Mouse (Mus musculus) limb, embryonic 13.5 days (tissue): ENCODE measurements around the gene Myo1e. TPM values are rescaled to one million over a fixed set of nuclear protein-coding genes. Genes with fewer than 3 reads are reported as not detected.

ENCODE experiments used
- ATAC-seq: fragments of 200-750 bp; cut with Nextera tagmentation; 2 replicates; pipeline ENCODE4 v1.8.0; 2017; ENCODE audit warnings: low read depth, moderate number of reproducible peaks, moderate TSS enrichment; ENCODE audit not compliant: low FRiP score
- H3K27ac ChIP-seq: fragments of 300-500 bp; sonication (generic); 2 replicates; pipeline ENCODE4 v1.5.1; 2015; ENCODE audit warnings: inconsistent platforms, mild to moderate bottlenecking, moderate library complexity
- H3K27me3 ChIP-seq: fragments of 300-500 bp; sonication (generic); 2 replicates; pipeline ENCODE4 v1.6.1; 2015; ENCODE audit warnings: mild to moderate bottlenecking, inconsistent platforms
- H3K36me3 ChIP-seq: fragments of 300-500 bp; sonication (generic); 2 replicates; pipeline ENCODE4 v1.6.1; 2015; ENCODE audit warnings: inconsistent platforms, mild to moderate bottlenecking, moderate library complexity
- H3K4me1 ChIP-seq: fragments of 300-500 bp; sonication (generic); 2 replicates; pipeline ENCODE4 v1.6.1; 2015; ENCODE audit warnings: inconsistent platforms
- H3K4me2 ChIP-seq: fragments of 300-500 bp; sonication (generic); replicated peaks from 2 replicates; pipeline ENCODE4 v1.6.1; 2015; ENCODE audit warnings: inconsistent platforms, mild to moderate bottlenecking, moderate library complexity
- H3K4me3 ChIP-seq: fragments of 300-500 bp; sonication (generic); 2 replicates; pipeline ENCODE4 v1.5.1; 2015; ENCODE audit warnings: moderate library complexity, mild to moderate bottlenecking, inconsistent platforms
- H3K9ac ChIP-seq: fragments of 300-500 bp; sonication (generic); 2 replicates; pipeline ENCODE4 v1.6.1; 2015; ENCODE audit warnings: mild to moderate bottlenecking, inconsistent platforms
- H3K9me3 ChIP-seq: fragments of 300-500 bp; sonication (generic); 2 replicates; pipeline ENCODE4 v1.6.1; 2016; ENCODE audit warnings: inconsistent platforms
- WGBS: fragments of 180-500 bp; shearing (Covaris S2); methylation state at CpG from one replicate; pipeline ENCODE4 v1.1.7; 2015; 5-methylcytosine and 5-hydroxymethylcytosine counted together
- polyA plus RNA-seq: library from polyadenylated mRNA; unstranded; fragments of >200 nt; fragmentation: Nextera tagmentation; extraction: Ambion mirVana; gene quantifications from 2 replicates; pipeline ENCODE4 v1.2.1, GENCODE M21; 2015

Myo1e gene
- polyA plus RNA-seq, 1 experiment from 2014 or later, result 23.7 TPM

GRCm38 (mm10) chr9:70314019-70314418, 106.9 kb downstream of the Myo1e start:
- peaks cover 7% of the 10 kb centered on the region for H3K36me3 ChIP-seq
- H3K4me3 ChIP-seq, result no peak overlapping the region

DNA sequence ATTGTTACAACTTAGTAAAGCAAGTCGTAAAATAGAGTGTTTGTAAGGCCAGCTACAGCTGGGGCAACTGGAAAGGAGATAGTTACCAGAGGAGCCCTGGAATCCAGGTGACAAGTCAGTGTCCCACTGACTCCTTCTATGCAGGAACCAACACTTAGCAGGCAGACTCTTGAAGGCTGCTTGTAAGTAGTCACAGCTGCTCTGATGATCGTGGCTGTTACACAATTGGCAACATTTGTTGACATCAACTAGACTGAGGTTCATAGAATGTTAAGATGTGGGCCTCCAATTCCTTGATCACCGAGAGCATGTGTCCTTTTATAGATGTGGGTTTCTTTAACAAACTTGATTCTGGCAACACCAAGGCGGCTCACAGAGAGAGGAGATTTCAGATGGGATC, 108.0 kb downstream of the Myo1e start:
- Histone ChIP-seq H3K27ac (no peak overlapping the region), H3K27me3 (no peaks in the 10 kb centered on the region), H3K36me3 (peaks cover 10% of the 10 kb centered on the region), H3K9ac (no peak overlapping the region), H3K4me1 (0 out of 2 replicates have a peak, but pooled peaks cover 5% of the 10 kb centered on the region), H3K9me3 (no peaks in the 10 kb centered on the region), H3K4me2 (no peak overlapping the region), H3K4me3 (no peak overlapping the region)
- ATAC-seq, result no peak
- 55% methylated on average over 4 of the region's 4 CpGs for WGBS

More at GRCm38 (mm10) chr9:70314019-70314418, 106.9 kb downstream of the Myo1e start:
- H3K27ac ChIP-seq, result no peak overlapping the region
- H3K9ac ChIP-seq, result no peak overlapping the region
- H3K9me3 ChIP-seq, result no peaks in the 10 kb centered on the region
- WGBS, result 97% methylated on average over 1 of the region's 1 CpGs
- H3K4me2 ChIP-seq, result no peak overlapping the region
- 0 out of 2 replicates have a peak, but pooled peaks cover 5% of the 10 kb centered on the region for H3K4me1 ChIP-seq
- ATAC-seq, result no peak
- H3K27me3 ChIP-seq, result no peaks in the 10 kb centered on the region

DNA sequence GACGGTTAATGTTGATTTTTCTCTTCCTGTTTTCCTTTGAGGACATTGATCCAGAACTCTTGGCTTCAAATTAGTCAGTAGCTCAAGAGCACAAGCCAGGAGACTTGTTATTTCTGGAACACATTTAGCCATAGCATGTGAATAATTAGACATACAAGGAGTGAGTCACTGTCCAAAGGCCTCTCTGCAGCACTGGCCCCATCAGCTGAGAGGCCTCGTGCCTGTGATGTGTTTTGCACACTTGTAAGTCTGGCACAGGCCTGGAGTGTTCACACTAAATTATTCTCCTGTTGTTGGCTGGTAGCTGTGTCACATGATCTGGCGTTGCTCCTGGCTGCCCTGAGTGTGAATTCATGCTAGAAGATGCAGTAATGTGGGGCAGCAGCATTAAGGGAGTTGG, 111.5 kb downstream of the Myo1e start:
- H3K9ac ChIP-seq, result no peak overlapping the region
- H3K36me3 ChIP-seq, result peaks cover 17% of the 10 kb centered on the region
- H3K27me3 ChIP-seq, result no peaks in the 10 kb centered on the region
- WGBS, result 56% methylated on average over 3 of the region's 3 CpGs
- 0 out of 2 replicates have a peak, but pooled peaks cover 5% of the 10 kb centered on the region for H3K4me1 ChIP-seq
- no peak for ATAC-seq
- H3K9me3 ChIP-seq, result no peaks in the 10 kb centered on the region
- H3K4me3 ChIP-seq, result no peak overlapping the region
- H3K4me2 ChIP-seq, result no peak overlapping the region
- H3K27ac ChIP-seq, result no peak overlapping the region

- 91% methylated on average over 4 of the region's 4 CpGs for whole genome bisulfite sequencing
- ATAC-seq, result no peak
- Histone ChIP-seq H3K36me3 (peaks cover 61% of the 10 kb centered on the region), H3K4me3 (no peak overlapping the region), H3K9ac (no peak overlapping the region), H3K27me3 (no peaks in the 10 kb centered on the region), H3K4me2 (no peak overlapping the region), H3K27ac (no peak overlapping the region), H3K9me3 (no peaks in the 10 kb centered on the region), H3K4me1 (no peaks in the 10 kb centered on the region)
Measured at GRCm38 (mm10) chr9:70324336-70324735, 117.2 kb downstream of the Myo1e start.

DNA sequence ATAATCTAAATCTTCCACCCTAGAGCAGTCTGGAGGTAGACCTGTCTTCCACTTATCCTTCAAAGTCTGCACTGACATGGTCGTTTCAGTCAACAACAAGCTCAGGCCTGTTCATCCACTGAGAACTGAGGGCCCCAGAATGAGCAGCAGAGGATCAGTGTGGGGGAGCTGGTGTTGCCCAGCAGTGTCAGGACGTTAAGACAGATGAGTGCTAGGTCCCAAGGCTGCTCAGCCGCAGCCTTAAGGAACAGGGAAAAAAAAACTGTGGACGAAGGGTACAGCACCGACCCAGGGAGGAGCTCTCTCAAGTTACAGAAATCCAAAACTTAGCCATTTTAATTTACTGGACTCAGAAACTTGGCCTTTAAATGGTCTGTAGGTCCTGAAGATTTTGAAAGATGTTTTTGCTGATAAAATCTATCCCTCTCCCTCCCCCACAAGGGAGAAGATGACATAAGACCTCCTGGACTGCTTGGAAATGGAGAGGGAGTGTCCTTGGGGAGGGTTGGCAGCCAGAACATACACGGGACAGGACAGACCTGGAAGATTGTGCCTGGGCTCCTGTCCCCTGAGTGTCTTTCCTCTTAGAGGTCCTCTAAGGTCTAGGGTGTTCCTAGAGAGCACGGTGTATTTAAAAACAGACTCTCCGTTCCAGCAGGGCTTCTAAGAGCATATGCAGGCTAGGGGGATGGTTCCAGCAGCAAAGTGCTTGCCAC, 118.9 kb downstream of the Myo1e start:
- no peak for ATAC-seq
- no peaks in the 10 kb centered on the region for H3K9me3 ChIP-seq
- WGBS, result 50% methylated on average over 8 of the region's 8 CpGs
- H3K4me3 ChIP-seq, result no peak overlapping the region
- peaks cover 4% of the 10 kb centered on the region for H3K4me1 ChIP-seq
- H3K27ac ChIP-seq, result no peak overlapping the region
- no peak overlapping the region for H3K4me2 ChIP-seq
- no peak overlapping the region for H3K9ac ChIP-seq
- H3K36me3 ChIP-seq, result peaks cover 57% of the 10 kb centered on the region
- H3K27me3 ChIP-seq, result no peaks in the 10 kb centered on the region

DNA sequence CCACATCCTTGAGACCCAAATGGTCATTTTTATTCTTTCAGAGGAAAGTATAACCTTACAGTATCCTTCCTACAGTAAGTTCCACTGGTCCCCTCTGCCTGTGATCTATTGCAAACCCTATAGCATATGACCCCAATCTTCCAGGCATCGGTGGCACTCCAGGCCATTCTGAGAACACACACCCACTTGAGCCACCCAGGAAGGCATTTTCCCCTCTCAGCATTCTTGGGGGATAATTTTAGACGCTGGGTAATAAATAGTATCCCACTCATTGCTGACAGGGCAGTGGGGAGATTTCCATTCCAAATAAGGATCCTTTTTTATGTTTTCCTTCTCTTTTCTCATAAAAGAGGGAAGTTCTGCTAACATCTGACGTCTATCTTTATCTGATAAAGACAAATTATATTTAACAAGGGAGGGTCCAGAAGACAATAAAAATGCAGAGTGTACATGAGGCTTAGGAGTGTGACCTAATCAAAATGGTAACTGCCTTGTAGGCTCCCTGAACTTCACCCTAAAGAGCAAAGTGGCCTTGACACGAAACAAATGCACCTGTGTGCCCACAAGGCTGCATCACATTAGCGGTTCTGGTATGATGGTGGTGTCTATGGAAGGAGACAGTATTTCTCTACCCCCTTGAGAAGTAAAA, 121.2 kb downstream of the Myo1e start:
- peaks cover 51% of the 10 kb centered on the region for H3K36me3 ChIP-seq
- no peak for ATAC-seq
- no peak overlapping the region for H3K4me3 ChIP-seq
- no peak overlapping the region for H3K9ac ChIP-seq
- H3K27me3 ChIP-seq, result no peaks in the 10 kb centered on the region
- H3K4me1 ChIP-seq, result peaks cover 21% of the 10 kb centered on the region
- no peak overlapping the region for H3K27ac ChIP-seq
- WGBS, result 78% methylated on average over 5 of the region's 5 CpGs
- H3K4me2 ChIP-seq, result no peak overlapping the region
- H3K9me3 ChIP-seq, result no peaks in the 10 kb centered on the region

GRCm38 (mm10) chr9:70331727-70332335, 124.7 kb downstream of the Myo1e start:
- peak; percentile 96 for ATAC-seq
- H3K27ac ChIP-seq, result peak overlapping the region; percentile 29; the same call in 1 of the 2 replicates
- no peaks in the 10 kb centered on the region for H3K9me3 ChIP-seq
- peak overlapping the region; percentile 42 for H3K4me2 ChIP-seq
- H3K27me3 ChIP-seq, result no peaks in the 10 kb centered on the region
- H3K9ac ChIP-seq, result no peak overlapping the region
- H3K4me3 ChIP-seq, result no peak overlapping the region
- H3K36me3 ChIP-seq, result peaks cover 43% of the 10 kb centered on the region
- H3K4me1 ChIP-seq, result peaks cover 21% of the 10 kb centered on the region
- 16% methylated on average over 11 of the region's 11 CpGs for WGBS

DNA sequence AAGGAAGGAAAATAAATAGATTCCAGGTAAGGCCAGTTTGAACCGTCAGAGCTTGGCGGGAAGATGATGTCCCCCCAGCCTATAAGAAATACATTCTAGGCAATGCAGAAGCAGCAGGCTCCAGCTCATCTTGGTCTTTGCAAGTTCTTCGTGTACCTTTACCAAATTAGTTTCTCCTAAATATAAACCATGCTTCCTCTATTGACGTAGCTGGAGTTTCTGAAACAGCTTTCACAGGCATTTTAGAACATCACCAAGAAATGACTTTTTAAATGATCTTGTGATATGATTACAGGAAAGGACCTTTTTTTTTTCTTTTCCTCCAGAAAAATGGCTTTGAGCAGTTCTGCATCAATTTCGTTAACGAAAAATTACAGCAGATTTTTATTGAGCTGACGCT, 131.2 kb downstream of the Myo1e start:
- no peak overlapping the region for H3K4me3 ChIP-seq
- H3K9ac ChIP-seq, result no peak overlapping the region
- H3K9me3 ChIP-seq, result no peaks in the 10 kb centered on the region
- H3K27ac ChIP-seq, result no peak overlapping the region
- H3K4me1 ChIP-seq, result no peaks in the 10 kb centered on the region
- H3K4me2 ChIP-seq, result no peak overlapping the region
- peaks cover 88% of the 10 kb centered on the region for H3K36me3 ChIP-seq
- H3K27me3 ChIP-seq, result no peaks in the 10 kb centered on the region
- no peak for ATAC-seq
- 85% methylated on average over 7 of the region's 7 CpGs for WGBS

DNA sequence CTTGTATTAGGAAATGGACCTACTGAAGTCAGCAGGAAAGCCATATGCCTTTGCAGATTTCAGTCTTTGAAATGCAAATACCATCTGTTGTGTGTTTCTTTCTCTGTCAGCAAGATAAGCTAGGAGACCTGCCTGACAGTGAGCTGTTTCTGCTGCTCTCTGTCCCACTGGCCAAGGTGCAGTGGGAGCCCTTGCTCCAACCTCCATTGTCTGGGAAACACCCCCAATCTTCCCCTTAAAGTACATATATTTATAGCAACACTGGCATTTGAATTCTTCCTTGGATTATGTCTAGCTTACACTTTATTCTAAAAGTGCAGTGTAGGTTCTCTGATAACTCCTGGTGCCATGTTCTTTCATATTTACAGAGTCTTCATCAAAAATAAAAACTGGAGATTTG, 131.7 kb downstream of the Myo1e start:
- peaks cover 89% of the 10 kb centered on the region for H3K36me3 ChIP-seq
- H3K9me3 ChIP-seq, result no peaks in the 10 kb centered on the region
- H3K4me1 ChIP-seq, result no peaks in the 10 kb centered on the region
- no peaks in the 10 kb centered on the region for H3K27me3 ChIP-seq
- no peak overlapping the region for H3K27ac ChIP-seq
- no peak overlapping the region for H3K4me3 ChIP-seq
- no peak overlapping the region for H3K4me2 ChIP-seq
- no peak overlapping the region for H3K9ac ChIP-seq
- no peak for ATAC-seq

DNA sequence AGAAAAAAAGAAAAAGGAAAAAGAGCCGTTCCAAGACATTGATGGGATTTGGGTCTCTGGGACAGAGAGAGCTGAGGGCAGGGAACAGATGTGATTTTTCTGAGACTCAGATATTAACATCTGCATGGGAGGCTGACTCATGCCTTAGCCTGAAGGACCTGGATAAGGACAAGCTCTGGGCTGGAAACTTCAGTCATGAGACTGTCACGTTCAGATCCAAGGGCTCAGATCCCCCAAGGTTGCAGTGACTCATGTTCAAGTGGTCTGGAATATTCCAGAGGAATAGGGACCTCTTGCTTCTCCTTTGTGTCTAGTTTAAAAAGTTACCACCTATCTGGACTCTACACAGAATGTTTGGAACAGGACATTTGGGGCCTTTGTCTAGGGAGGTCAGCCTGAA, 142.1 kb downstream of the Myo1e start:
- ATAC-seq, result no peak

GRCm38 (mm10) chr9:70351570-70352277, 144.6 kb downstream of the Myo1e start:
- Histone ChIP-seq H3K36me3 (peaks cover 74% of the 10 kb centered on the region), H3K4me2 (no peak overlapping the region), H3K9me3 (no peaks in the 10 kb centered on the region), H3K4me1 (0 out of 2 replicates have a peak, but pooled peaks cover 6% of the 10 kb centered on the region), H3K27me3 (no peaks in the 10 kb centered on the region), H3K27ac (no peak overlapping the region), H3K4me3 (no peak overlapping the region), H3K9ac (no peak overlapping the region)
- ATAC-seq, result no peak
- 45% methylated on average over 8 of the region's 8 CpGs for WGBS

More for the DNA sequence above, 142.1 kb downstream of the Myo1e start:
- Histone ChIP-seq H3K27me3 (no peaks in the 10 kb centered on the region), H3K4me3 (no peak overlapping the region), H3K27ac (no peak overlapping the region), H3K36me3 (peaks cover 65% of the 10 kb centered on the region), H3K9me3 (no peaks in the 10 kb centered on the region), H3K4me2 (no peak overlapping the region), H3K9ac (no peak overlapping the region), H3K4me1 (no peaks in the 10 kb centered on the region)
- WGBS, result 89% methylated on average over 2 of the region's 2 CpGs

DNA sequence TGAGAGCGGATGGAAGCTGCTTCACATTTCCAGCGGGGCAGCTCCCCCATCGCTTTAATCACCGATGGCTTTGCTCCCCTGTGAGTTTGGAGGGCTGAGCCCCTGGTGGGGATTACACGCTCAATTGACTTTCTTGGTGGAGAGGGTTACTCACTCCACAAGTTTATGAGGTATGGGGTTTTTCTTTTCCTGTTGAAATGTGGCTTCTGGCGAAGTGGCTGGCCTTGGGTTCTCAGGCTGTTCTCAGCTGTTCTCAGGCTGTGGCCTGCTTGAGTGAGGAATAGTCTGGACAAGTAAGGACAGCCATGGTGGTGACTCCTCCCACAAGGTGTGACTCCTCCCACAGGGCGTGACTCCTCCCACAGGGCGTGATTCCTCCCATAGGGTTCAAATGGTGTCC, 149.1 kb downstream of the Myo1e start:
- 47% methylated on average over 8 of the region's 8 CpGs for WGBS
- H3K36me3 ChIP-seq, result peaks cover 71% of the 10 kb centered on the region
- ATAC-seq, result no peak
- H3K9ac ChIP-seq, result no peak overlapping the region
- H3K27ac ChIP-seq, result no peak overlapping the region
- no peak overlapping the region for H3K4me2 ChIP-seq
- peaks cover 6% of the 10 kb centered on the region for H3K9me3 ChIP-seq
- no peaks in the 10 kb centered on the region for H3K27me3 ChIP-seq
- H3K4me3 ChIP-seq, result no peak overlapping the region
- 0 out of 2 replicates have a peak, but pooled peaks cover 6% of the 10 kb centered on the region for H3K4me1 ChIP-seq
